Mouse (Mus musculus) heart, postnatal 4 days (tissue): Measurements from ENCODE around the gene Nxf1. TPM values are rescaled to one million over a fixed set of nuclear protein-coding genes. Genes with fewer than 3 reads are reported as not detected.

ENCODE experiments used
- DNase-seq: peaks from one replicate; pipeline ENCODE4 v3.0.0; 2021
- microRNA-seq, 2 experiments: library from miRNA; unstranded; fragments of <30 nt; microRNA quantifications; one replicate each; pipeline ENCODE4 v1.2.0; 2021 to 2022
- total RNA-seq, 2 experiments: library from RNA; stranded (reverse); gene quantifications; 2 replicates each; pipeline ENCODE4 v1.2.3; 2021

Nxf1 gene
- total RNA-seq, 2 experiments from 2014 or later, result 82.1 to 86.1 TPM

DNA sequence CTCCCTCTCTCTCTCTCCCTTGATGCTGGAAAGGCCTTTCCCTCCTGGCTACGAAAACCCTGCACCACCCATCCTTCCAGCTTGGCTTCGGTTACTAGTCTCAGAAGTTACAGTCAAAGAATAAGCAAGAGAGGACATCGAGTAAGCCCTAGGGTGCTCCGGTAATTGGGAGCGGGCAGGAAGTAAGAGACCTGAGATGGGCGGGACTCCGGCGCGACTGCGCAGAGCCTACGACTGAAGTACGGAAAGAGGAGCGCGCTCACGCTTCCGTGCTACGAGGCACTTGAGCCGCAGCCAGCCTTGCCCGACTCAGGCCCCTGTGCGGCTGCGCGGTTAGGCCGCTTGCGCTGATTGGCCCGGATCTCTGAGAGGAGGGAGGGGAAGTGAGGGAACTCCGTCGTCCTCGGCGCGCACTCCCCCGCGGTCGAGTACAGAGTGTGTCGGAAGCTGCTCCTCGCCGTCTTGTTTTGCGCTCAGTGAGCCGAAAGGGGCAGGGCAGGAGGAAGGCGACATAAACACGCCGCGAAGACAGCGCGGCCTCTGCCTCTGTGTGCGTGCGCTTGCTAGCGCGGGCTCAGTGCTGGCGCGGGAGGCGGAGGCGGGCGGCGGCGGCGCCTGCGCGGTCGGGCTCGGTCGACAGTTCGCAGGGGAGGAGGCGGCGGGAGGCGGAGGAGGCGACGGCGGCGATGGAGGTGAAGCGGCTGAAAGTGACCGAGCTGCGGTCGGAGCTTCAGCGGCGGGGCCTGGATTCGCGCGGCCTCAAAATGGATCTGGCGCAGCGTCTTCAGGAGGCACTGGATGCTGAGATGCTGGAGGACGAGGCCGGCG, 62.9 kb downstream of the Nxf1 start, which contains the start of gene Hnrnpul2:
Hnrnpul2 (plus strand) TSS at position 415 of the 828 bp plus-strand sequence.
- DNase-seq, result peak; percentile 98

Small RNA genes within 50 kb of the gene (microRNA-seq; reads per million reads assigned to microRNA genes)
- gene Mir6992, result 0 reads per million in 2 experiments

Other genes with a start within 250 kb of the Nxf1 start
- gene Slc22a8, start 165.8 kb upstream of the Nxf1 start, total RNA-seq, result not detected
- not detected for gene Slc22a6, start 139.0 kb upstream of the Nxf1 start, total RNA-seq
- gene Chrm1, start 93.3 kb upstream of the Nxf1 start, total RNA-seq, result not detected
- gene Slc3a2, start 33.7 kb upstream of the Nxf1 start, total RNA-seq, result 10 to 100 TPM; 62.4 to 66.3 TPM
- gene Wdr74, start 21.2 kb upstream of the Nxf1 start, total RNA-seq, result 10 to 100 TPM; 30.3 to 31.1 TPM
- gene 1700092M07Rik, start 16.4 kb upstream of the Nxf1 start, total RNA-seq, result not detected
- gene Stx5a, start 15.7 kb upstream of the Nxf1 start, total RNA-seq, result 10 to 100 TPM; 43.4 to 48.5 TPM
- gene Tmem223, start 13.9 kb downstream of the Nxf1 start, total RNA-seq, result 100 to 1,000 TPM; 121 to 133 TPM
- 10 to 100 TPM; 16.6 to 17.1 TPM for gene Tmem179b, start 17.4 kb downstream of the Nxf1 start, total RNA-seq
- 10 to 100 TPM; 12.1 to 12.5 TPM for gene Taf6l, start 29.3 kb downstream of the Nxf1 start, total RNA-seq
- 10 to 100 TPM; 71.2 to 80.6 TPM for gene Polr2g, start 41.5 kb downstream of the Nxf1 start, total RNA-seq
- 1 to 10 TPM; 2.4 to 2.5 TPM for gene Zbtb3, start 45.5 kb downstream of the Nxf1 start, total RNA-seq
- gene Ttc9c, start 62.3 kb downstream of the Nxf1 start, total RNA-seq, result 10 to 100 TPM; 20.9 to 22.8 TPM
- gene Hnrnpul2, start 62.9 kb downstream of the Nxf1 start, total RNA-seq, result 10 to 100 TPM; 53.5 to 56.0 TPM
- gene AC129217.1, start 72.7 kb downstream of the Nxf1 start, total RNA-seq, result not detected
- gene Bscl2, start 80.4 kb downstream of the Nxf1 start, total RNA-seq, result 10 to 100 TPM; 26.2 to 27.5 TPM
- under 1 TPM in 1 of 2 experiments, not detected in 1; 0.16 TPM for gene Gng3, start 82.1 kb downstream of the Nxf1 start, total RNA-seq
- 1 to 10 TPM; 2.4 to 2.5 TPM for gene Lrrn4cl, start 93.7 kb downstream of the Nxf1 start, total RNA-seq
- 100 to 1,000 TPM; 112 to 125 TPM for gene Ubxn1, start 114.4 kb downstream of the Nxf1 start, total RNA-seq
- gene Uqcc3, start 123.8 kb downstream of the Nxf1 start, total RNA-seq, result 10 to 100 TPM; 39.4 to 41.2 TPM
- gene Lbhd1, start 126.7 kb downstream of the Nxf1 start, total RNA-seq, result 1 to 10 TPM; 2.1 to 5.6 TPM
- not detected for gene Gm49403, start 126.9 kb downstream of the Nxf1 start, total RNA-seq
- 10 to 100 TPM; 23.7 to 24.9 TPM for gene 1810009A15Rik, start 131.8 kb downstream of the Nxf1 start, total RNA-seq
- gene Gm49416, start 131.9 kb downstream of the Nxf1 start, total RNA-seq, result 1 to 10 TPM; 2.3 to 3.6 TPM
- 10 to 100 TPM; 16.3 to 17.1 TPM for gene Ints5, start 135.9 kb downstream of the Nxf1 start, total RNA-seq
- gene Ganab, start 141.0 kb downstream of the Nxf1 start, total RNA-seq, result 10 to 100 TPM; 80.9 to 83.7 TPM
- 10 to 100 TPM; 36.0 to 38.0 TPM for gene B3gat3, start 163.3 kb downstream of the Nxf1 start, total RNA-seq
- 1 to 10 TPM; 3.1 to 3.2 TPM for gene Rom1, start 172.3 kb downstream of the Nxf1 start, total RNA-seq
- 10 to 100 TPM; 15.4 to 16.6 TPM for gene Eml3, start 172.5 kb downstream of the Nxf1 start, total RNA-seq
- gene Mta2, start 184.8 kb downstream of the Nxf1 start, total RNA-seq, result 10 to 100 TPM; 62.5 to 63.8 TPM
- 1 to 10 TPM; 8.3 to 9.6 TPM for gene Tut1, start 196.8 kb downstream of the Nxf1 start, total RNA-seq
- gene Eef1g, start 210.0 kb downstream of the Nxf1 start, total RNA-seq, result 100 to 1,000 TPM; 357 to 371 TPM
- gene Ahnak, start 232.2 kb downstream of the Nxf1 start, total RNA-seq, result 100 to 1,000 TPM; 303 to 328 TPM